Mouse (Mus musculus): Measurements from ENCODE around the gene Spag5.
A peak's percentile ranks its signal among the peaks of the same experiment; 100 is the strongest.

Spag5 gene

DNA sequence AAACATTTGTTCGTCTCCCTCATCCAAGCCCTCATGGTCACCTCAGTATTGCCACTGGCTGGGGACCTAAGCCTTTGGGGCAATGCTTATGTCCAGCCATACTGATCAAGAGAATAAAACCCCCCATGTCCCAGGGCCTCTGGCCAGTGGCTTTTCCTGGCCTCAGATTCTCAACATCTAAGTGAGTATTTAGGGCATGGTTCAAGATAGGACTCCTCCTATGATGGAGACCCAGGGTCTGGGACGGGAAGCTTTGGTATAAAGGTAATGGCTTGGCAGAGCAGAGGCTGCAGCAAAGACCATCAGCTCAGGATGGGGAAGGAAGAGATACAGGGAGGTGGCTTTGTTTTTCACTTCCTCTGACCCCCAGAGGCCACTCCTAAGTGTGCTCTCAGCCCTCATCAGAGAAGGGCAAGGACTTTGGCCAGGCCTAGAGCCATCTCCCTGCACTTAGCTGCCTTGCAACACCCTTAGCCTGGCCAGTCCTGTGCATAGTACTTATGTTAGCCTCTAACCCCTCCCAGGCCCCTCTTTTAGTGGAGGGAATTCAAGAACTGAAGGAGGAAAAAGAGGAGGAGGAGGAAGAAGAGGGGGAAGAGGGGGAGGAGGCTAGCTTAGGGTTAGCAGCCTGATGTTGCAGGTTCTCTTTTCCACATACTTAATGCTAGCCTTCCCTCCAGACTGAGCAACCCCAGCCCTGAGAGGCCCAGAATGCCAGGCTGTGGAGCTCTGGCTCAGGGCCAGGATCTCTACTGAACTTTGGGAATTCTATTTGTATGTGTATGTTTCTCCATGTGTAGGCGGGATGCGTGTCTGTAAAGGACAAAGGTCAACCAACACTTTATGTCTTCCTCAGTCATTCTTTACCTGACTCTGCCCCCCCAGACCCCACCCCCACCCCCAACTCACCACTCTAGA is 48.4 kb downstream of the Spag5 start:
- no peak for DNase-seq (ENCODE audit: low read depth, low spot score)

DNA sequence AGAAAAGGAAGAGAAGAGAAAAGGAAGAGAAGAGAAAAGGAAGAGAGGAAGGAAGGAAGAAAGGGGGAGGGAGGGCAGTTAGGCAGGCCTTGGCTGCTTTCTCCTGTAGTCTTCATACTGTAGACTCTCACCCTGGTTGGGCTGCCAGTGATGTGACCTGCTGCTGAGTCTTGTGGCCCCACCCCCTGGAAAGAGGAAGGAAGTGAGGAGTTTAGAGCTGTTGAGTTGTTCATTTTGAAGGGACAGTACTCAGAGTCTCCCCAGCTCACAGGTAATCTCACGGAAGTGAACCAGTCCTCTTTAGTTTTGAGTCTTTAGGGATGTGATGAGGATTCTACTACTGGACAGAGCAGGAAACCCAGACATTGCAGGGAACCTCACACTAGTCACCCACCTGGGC is 51.8 kb downstream of the Spag5 start:
- no peak for DNase-seq (ENCODE audit: low read depth, low spot score)

DNA sequence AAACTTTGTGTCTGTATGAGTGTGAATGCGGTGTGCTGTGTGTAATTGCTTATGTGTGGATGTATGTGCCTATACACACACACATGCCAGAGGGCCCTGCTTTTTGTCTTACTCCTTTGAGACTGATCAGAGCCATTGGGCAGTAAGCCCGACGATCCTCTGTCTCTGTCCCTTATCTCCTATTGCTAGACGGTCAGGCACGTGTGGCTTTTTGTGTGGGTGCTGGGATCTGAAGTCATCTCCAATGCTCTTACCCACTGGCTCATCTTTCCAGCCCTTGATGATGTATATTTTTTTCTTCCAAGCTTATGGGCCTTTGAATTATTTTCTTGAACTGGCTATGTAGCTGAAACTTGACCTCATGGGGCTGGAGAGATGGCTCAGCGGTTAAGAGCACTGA is 53.6 kb downstream of the Spag5 start:
- no peak for DNase-seq (ENCODE audit: low read depth, low spot score)

DNA sequence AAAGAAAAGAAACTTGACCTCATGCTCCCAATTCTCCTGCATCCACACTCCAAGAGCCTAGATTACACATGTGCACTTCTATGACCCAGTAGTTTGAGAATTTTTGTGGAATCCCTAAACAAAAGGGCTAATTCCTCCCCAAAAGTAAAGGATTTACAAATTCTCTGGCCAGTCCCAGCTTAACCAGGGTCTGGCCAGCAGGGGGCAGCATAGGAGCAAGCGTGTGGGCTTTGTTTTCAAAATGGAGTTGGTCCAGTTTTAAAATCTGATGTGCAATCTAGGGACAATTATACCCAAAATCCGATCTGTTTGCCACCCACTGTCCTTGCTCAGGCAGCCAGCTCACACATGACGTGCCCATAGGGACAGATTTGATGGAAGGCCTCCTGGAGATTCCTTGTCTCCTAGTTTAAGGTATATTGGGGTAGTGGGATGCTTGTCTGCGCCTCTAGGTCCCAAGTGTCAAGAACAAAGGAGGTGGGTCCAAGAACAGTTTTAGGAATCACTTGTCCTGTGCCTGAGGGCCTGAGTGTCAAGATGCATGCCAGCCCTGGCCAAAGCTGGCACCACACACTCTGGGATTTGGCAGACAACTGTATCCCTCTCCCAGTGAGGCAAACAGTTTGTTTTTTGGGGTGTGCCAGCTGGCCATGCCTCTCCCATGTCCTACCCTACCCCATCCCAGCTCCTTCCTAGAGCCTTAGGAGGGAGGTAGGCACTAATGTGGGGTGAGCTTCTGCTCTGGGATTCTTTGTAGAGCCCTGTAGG is 54.3 kb downstream of the Spag5 start:
- DNase-seq (ENCODE audit: low read depth, low spot score): no peak

DNA sequence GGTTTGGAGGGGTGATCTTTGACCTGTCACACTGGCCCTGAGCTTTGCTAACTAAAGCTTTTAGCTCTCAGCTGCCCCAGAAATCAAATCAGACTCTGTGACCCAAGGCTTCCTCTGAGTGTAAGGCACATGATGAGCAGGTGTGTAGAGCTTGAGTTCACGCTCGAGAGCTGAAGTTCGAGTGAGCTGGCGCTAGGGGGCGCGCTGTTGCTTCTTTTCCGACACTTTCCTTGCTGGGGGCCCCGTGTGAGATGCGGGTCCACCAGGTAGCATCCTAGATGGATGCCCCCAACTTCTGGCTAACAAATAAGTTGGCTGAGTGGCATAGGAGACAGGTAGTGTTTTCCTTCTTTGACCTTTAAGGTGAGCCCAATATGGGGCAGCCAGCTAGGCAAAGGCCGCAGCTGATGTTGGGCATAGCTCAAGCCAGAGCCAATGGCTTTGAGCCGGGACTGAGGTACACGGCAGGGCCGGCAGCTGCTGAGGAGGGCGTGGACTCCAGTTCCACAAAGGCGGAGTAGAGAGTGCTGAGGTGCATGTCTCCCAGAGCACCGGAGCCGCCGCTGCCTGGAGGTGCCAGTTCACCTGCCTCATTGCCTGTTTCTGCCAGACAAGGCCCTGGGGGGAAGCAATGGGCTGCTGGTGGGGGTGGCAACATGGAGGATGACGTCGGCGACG is 57.1 kb downstream of the Spag5 start:
- DNase-seq (ENCODE audit: low read depth, low spot score): no peak

DNA sequence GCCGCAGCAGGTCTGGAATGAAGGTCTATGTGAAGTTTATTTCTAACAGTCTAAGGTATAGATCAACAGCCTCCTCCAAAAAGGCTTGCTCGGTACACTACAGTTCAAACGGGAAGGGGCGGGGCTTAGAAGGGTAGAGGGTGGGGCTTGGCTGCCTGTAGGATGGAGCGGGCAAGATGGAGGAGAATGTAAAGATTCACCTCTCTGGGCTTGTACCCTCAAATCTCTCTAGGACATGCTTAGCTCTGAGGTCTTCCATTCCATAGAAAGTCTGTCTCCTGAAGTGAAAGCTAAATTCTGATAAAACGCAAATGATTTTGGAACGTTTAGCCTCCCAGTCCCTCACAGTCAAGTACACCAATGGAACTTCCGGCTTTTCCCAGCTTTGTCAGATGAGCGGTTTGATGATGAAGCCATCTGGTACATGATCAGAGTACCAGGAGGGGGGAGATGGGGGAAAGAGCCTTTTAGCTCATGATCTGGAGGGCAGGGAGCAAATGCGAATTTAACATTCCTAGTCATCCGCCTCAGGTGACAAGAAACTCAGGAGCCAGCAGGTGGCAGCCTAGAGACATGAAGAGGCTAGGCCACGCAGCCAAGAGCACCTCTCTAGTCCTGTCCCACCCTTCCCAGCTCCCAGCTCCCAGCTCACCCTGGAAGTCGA is 58.9 kb downstream of the Spag5 start:
- peak; percentile 76 for DNase-seq (ENCODE audit: low read depth, low spot score)

DNA sequence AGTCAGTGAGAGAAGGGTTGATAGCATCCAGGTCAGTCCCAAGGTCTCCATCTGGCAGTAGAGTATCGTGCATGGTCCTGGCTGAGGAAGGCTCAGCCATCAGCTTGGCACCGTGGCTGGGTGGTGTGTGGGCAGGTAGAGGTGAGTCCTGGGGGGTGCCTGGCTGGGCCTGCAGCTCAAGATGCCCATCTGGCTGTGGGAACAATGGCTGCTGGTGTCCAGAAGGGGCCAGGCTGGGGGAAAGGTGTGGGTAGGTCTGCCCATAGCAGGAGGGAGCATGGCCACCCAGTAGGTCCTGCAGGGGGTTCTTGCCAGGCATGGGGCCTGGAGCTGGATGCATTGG is 59.4 kb downstream of the Spag5 start:
- no peak for DNase-seq (ENCODE audit: low read depth, low spot score)

DNA sequence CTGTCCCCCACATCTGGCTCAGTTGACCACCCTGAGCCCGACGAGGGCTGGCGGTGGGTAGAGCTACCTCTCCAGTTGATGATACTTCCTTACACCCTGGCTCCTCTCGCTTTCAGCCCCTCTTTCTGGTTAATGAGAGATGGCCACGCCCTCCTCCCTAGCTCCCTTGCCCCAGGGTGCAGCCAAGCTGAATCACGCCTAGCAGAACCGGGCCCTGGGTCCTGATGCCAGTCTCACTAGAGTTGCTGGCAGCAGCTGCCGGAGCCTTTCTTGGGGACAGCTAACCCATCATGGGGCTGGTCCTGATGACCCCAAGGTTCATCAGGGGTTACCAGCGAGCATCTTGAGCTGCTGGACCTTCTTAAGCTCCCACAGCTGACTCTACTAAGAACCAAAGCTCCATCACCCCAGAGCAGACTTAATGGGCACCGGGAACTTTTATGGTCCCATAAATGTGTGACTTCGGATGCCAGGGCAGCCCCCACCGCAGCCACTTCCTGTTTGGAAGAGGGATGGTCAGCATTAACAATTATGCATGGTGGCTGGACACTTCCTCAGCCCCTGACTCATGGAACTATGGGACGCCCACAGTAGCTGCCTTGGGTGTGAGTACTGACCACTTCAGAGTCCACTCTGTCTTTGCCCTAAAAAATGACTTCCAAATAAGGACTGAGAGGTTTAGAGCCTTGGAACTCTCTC is 62.1 kb downstream of the Spag5 start:
- DNase-seq (ENCODE audit: low read depth, low spot score): no peak

DNA sequence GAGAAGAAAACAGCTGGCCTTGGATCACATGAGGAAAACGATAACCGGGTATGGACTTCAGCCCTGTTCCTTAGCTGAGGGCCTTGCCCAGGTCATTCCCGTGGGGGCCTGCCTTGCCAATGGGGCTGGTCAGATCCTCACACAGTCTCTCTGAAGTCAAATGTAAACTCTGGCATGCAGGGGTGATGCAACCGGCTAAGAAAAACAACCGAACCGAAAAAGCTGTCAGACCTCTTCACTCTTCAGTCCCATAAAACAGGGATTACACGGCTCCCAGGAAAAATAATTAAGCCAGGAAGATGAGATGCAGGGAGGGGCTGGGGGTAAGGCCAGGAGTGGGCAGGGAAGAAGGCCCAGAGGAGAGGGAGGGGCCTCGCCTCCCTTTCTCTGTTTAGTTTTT is 62.8 kb downstream of the Spag5 start:
- no peak for DNase-seq (ENCODE audit: low read depth, low spot score)

DNA sequence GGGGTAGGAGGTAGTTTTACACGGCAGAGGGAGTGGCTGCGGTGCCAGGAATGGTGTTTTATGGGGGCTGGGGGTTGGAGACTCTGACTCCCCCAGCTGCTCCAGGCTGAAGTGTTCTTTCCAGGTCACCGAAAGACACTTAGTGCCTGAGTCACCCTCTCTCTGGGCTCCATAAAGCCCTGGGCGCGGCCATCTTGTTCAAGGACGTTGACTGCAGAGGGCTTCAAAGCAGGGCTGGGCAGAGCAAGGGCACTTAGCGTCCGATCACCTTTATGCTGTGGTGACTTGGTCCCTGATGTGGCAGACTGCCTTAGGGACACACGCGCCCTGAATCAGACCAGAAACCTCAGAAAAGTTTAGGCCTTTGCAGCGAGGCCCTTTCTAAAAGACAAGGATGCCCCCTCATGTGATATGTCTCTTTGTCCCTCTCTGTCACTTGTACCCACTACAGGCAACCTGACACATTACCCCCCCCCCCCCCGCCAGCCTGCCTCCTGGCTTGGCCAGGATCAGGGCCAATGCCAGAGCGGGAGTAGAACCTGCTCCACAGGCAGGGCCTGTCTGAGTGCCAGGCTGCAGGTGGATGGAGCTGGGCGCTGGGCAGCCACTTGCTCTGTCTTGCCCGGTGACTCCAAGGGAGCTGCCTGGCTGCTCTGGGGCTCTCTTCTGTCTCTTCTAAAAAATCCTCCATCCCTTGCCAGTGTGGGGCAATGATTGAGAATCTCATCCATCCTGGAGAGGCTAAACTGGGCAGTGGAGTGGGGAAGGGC is 66.3 kb downstream of the Spag5 start:
- no peak for DNase-seq (ENCODE audit: low read depth, low spot score)

DNA sequence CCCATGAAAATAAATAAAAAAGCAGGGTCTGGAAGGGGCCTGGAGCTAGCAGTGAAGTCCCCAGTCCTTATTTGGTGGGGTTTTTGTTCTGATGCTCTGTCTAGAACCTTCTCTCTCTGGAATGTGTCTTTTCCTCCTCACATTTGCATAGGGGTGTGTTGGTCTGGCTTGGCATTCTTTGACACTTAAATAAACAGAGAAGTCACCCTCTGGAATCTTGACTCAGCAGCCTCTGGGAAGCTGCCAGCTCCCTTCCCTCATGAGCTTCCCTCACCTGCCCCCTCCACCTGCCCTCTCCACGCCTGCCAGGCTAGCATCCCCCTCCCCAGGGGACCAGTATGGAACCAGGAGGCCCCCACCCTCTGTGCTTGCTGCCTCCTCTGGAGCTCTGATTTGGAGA is 69.1 kb downstream of the Spag5 start:
- no peak for DNase-seq (ENCODE audit: low read depth, low spot score)

DNA sequence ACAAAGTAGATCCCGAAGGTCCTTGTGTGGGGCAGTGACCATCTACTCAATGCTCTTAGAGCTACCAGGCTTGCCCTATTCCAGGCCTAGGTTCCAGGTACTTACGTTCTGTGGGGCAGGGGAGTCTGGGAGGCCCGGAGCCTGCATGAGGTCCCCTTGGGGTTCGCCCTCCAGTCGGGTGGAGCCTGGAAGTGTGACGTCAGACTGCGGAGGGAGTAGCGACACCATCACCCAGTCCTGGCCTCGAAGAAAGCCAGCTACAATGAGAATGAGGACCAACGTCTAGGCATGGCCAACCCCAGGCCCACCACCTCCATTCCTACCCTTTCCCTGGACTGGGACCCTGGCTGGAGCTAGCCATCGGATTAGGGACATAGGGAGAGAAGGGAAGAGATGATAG is 70.4 kb downstream of the Spag5 start:
- DNase-seq (ENCODE audit: low read depth, low spot score): no peak
